Mouse (Mus musculus) lung, adult 18-20 months (tissue): ENCODE results near the gene Fam174b.

Experiments used
- DNase-seq, 2 experiments: peaks; one replicate each; pipeline ENCODE4 v3.0.0; 2022; ENCODE audit warnings: mixed read lengths in 2 of 2

The Fam174b gene

GRCm38 (mm10) chr7:73816255-73816996 is 76.3 kb downstream of the Fam174b start:
- no peak for DNase-seq

GRCm38 (mm10) chr7:73819366-73819765 is 79.3 kb downstream of the Fam174b start:
- no peak for DNase-seq
